21 mouse cellular contexts compared by ENCODE assay signal in the genomic region with DNA sequence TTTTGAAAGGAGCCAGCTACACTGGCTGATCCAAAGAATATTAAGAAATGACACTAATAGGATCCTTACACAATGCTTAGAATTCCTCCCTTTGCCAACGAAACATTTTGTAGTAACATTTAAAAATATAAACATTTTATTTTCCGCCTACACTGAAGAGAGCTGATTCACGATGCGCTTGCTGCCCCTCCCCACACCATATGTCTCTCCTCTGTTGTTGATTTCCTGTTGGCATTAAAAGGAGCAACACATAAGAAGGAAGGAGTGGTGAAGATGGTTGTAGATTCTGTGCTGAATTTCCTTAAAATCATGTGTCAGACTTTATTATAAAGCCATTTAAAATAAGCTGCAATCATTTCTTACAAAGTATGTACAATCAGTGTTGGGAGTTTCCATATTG.
DNase-seq lines count a peak whose midpoint lies in the region; ATAC-seq and TF ChIP-seq lines count a peak whose summit lies in the region.
"Had no signal": no experiment of that assay in that cellular context is flagged by ENCODE, and none has a peak within 500 bp of the region (broad histone marks: within the 10 kb centered on the region; RNA-seq: fewer than 3 reads in every experiment).

No protein-coding gene starts in this region.

- TF ChIP-seq CTCF in layer of hippocampus, adult 2 months (conservative IDR thresholded peaks at IDR 0.05), result no peak
- TF ChIP-seq CTCF in midbrain, postnatal 0 days (IDR thresholded peaks at IDR 0.05), result no peak

- H3K36me3 ChIP-seq in forebrain, embryonic 15.5 days, result no peaks in the 10 kb centered on the region
- H3K36me3 ChIP-seq in forebrain, embryonic 11.5 days (ENCODE audit: control insufficient read depth, insufficient read depth, low read length), result no peaks in the 10 kb centered on the region
- no peaks in the 10 kb centered on the region for H3K36me3 ChIP-seq in midbrain, postnatal 0 days (ENCODE audit: insufficient read depth, low read length)
- H3K36me3 ChIP-seq: embryonic facial prominence, embryonic 12.5 days; hindbrain, embryonic 12.5 days; limb, embryonic 13.5 days; liver, embryonic 12.5 days; midbrain, embryonic 13.5 days had no signal

- H3K4me2 ChIP-seq in forebrain, embryonic 15.5 days (replicated peaks), result no peak overlapping the region
- H3K4me2 ChIP-seq in forebrain, embryonic 11.5 days (ENCODE audit: low read depth, low read length, severe bottlenecking), result no peak overlapping the region
- H3K4me2 ChIP-seq in midbrain, postnatal 0 days (ENCODE audit: low read depth, low read length, poor library complexity, severe bottlenecking), result no peak overlapping the region
- H3K4me2 ChIP-seq: embryonic facial prominence, embryonic 12.5 days; hindbrain, embryonic 12.5 days; limb, embryonic 13.5 days; liver, embryonic 12.5 days; midbrain, embryonic 13.5 days had no signal

- no peak overlapping the region for H3K4me3 ChIP-seq in forebrain, embryonic 15.5 days
- no peak overlapping the region for H3K4me3 ChIP-seq in forebrain, embryonic 11.5 days (ENCODE audit: low read depth, low read length)
- H3K4me3 ChIP-seq in layer of hippocampus, adult 2 months, result no peak overlapping the region
- H3K4me3 ChIP-seq in midbrain, postnatal 0 days (ENCODE audit: low read depth, low read length), result no peak overlapping the region
- H3K4me3 ChIP-seq: embryonic facial prominence, embryonic 12.5 days; hindbrain, embryonic 12.5 days; limb, embryonic 13.5 days; liver, embryonic 12.5 days; midbrain, embryonic 13.5 days had no signal

- no peaks in the 10 kb centered on the region for H3K4me1 ChIP-seq in forebrain, embryonic 15.5 days
- H3K4me1 ChIP-seq in forebrain, embryonic 11.5 days (replicated peaks; ENCODE audit: control insufficient read depth, insufficient read depth, low read length), result no peaks in the 10 kb centered on the region
- H3K4me1 ChIP-seq in midbrain, postnatal 0 days (ENCODE audit: insufficient read depth, low read length), result no peaks in the 10 kb centered on the region
- H3K4me1 ChIP-seq: embryonic facial prominence, embryonic 12.5 days; hindbrain, embryonic 12.5 days; limb, embryonic 13.5 days; liver, embryonic 12.5 days; midbrain, embryonic 13.5 days had no signal

- DNase-seq in forebrain, embryonic 11.5 days (ENCODE audit: low spot score), result no peak
- DNase-seq in left cerebral cortex, postnatal 14 days (ENCODE audit: low spot score in 2 of 2), result peak; percentile 17 to 28
- no peak for DNase-seq in left cerebral cortex, adult 11 months (ENCODE audit: low spot score)
- peak; percentile 63 for DNase-seq in brain, adult 2 months (ENCODE audit: low read depth, low spot score)
- peak; percentile 38 to 68 for DNase-seq in layer of hippocampus, adult 2 months (ENCODE audit: low spot score in 2 of 2)
- no peak for DNase-seq in midbrain, postnatal 0 days (ENCODE audit: low spot score)
- DNase-seq in adrenal gland, postnatal 14 days, result no peak
- DNase-seq: cerebellum, adult 18-20 months; cerebellum, postnatal 25 days; gastrocnemius, postnatal 14 days; kidney, postnatal 25 days; lung, adult 18-20 months had no signal

- H3K27me3 ChIP-seq in forebrain, embryonic 15.5 days, result no peaks in the 10 kb centered on the region
- no peaks in the 10 kb centered on the region for H3K27me3 ChIP-seq in forebrain, embryonic 11.5 days (ENCODE audit: control insufficient read depth, insufficient read depth, low read length)
- no peaks in the 10 kb centered on the region for H3K27me3 ChIP-seq in midbrain, postnatal 0 days (ENCODE audit: insufficient read depth, low read length)
- H3K27me3 ChIP-seq: embryonic facial prominence, embryonic 12.5 days; hindbrain, embryonic 12.5 days; limb, embryonic 13.5 days; liver, embryonic 12.5 days had no signal

- ATAC-seq in forebrain, embryonic 15.5 days (replicated peaks), result peak; percentile 72
- ATAC-seq in forebrain, embryonic 11.5 days (replicated peaks; ENCODE audit: low FRiP score), result no peak
- no peak for ATAC-seq in midbrain, postnatal 0 days (ENCODE audit: low FRiP score)
- ATAC-seq: CD4-positive, CD25-positive, alpha-beta regulatory T cell, adult 4 months; intestine, postnatal 0 days; liver, embryonic 12.5 days; midbrain, embryonic 13.5 days had no signal

- 61% methylated on average over 4 of the region's 4 CpGs for WGBS in forebrain, embryonic 15.5 days
- WGBS in forebrain, embryonic 11.5 days, result 93% methylated on average over 4 of the region's 4 CpGs
- WGBS in midbrain, postnatal 0 days, result 88% methylated on average over 4 of the region's 4 CpGs

- H3K9me3 ChIP-seq in forebrain, embryonic 15.5 days, result no peaks in the 10 kb centered on the region
- H3K9me3 ChIP-seq in forebrain, embryonic 11.5 days (ENCODE audit: control insufficient read depth, low read length), result no peaks in the 10 kb centered on the region
- no peaks in the 10 kb centered on the region for H3K9me3 ChIP-seq in midbrain, postnatal 0 days (ENCODE audit: low read length)
- H3K9me3 ChIP-seq: embryonic facial prominence, embryonic 12.5 days; hindbrain, embryonic 12.5 days; limb, embryonic 13.5 days; liver, embryonic 12.5 days; midbrain, embryonic 13.5 days had no signal

- intact Hi-C loops in left cerebral cortex, postnatal 14 days (cut with DNase I), result loop anchor here (10.0 kb wide), 2 partner anchors 145 to 1685 kb away; a partner anchor contains a TSS

- no peak overlapping the region for H3K27ac ChIP-seq in forebrain, embryonic 15.5 days (replicated peaks)
- no peak overlapping the region for H3K27ac ChIP-seq in forebrain, embryonic 11.5 days (ENCODE audit: low read depth, low read length)
- no peak overlapping the region for H3K27ac ChIP-seq in layer of hippocampus, adult 2 months
- H3K27ac ChIP-seq in midbrain, postnatal 0 days (ENCODE audit: low read depth, low read length), result no peak overlapping the region
- H3K27ac ChIP-seq: embryonic facial prominence, embryonic 12.5 days; hindbrain, embryonic 12.5 days; limb, embryonic 13.5 days; liver, embryonic 12.5 days; midbrain, embryonic 13.5 days; stomach, postnatal 0 days had no signal

- no peak overlapping the region for H3K9ac ChIP-seq in forebrain, embryonic 15.5 days (replicated peaks)
- no peak overlapping the region for H3K9ac ChIP-seq in forebrain, embryonic 11.5 days (ENCODE audit: low read length)
- no peak overlapping the region for H3K9ac ChIP-seq in midbrain, postnatal 0 days (replicated peaks; ENCODE audit: low read length, poor library complexity, severe bottlenecking)
- H3K9ac ChIP-seq: embryonic facial prominence, embryonic 12.5 days; hindbrain, embryonic 12.5 days; limb, embryonic 13.5 days; liver, embryonic 12.5 days; midbrain, embryonic 13.5 days had no signal

Comparison
In these comparisons a context has a peak if more than half of its experiments do, and no peak if none do; other contexts are left out.
1. DNase-seq: peak in left cerebral cortex, postnatal 14 days (2 of 2), brain, adult 2 months (single experiment) and layer of hippocampus, adult 2 months (2 of 2); none in forebrain, embryonic 11.5 days (single experiment), left cerebral cortex, adult 11 months (single experiment), midbrain, postnatal 0 days (single experiment) and adrenal gland, postnatal 14 days (single experiment).